Mouse (Mus musculus): Measurements from ENCODE around the gene St6galnac3. TPM values are rescaled to one million over a fixed set of nuclear protein-coding genes. Genes with fewer than 3 reads are reported as not detected.

The St6galnac3 gene
- polyA plus RNA-seq, 1 experiment: 8.4 TPM

- no peak overlapping the region for H3K4me3 ChIP-seq (replicated peaks; ENCODE audit: extremely low read depth, low read depth, low read length)
- DNase-seq: no peak
- 81% methylated on average over 9 of the region's 9 CpGs for WGBS
- H3K4me1 ChIP-seq (ENCODE audit: control insufficient read depth, insufficient read depth, low read length): no peaks in the 10 kb centered on the region
- no peak for TF ChIP-seq CTCF (IDR thresholded peaks at IDR 0.05; ENCODE audit: insufficient read depth, low read length)
- no peak for TF ChIP-seq POLR2A (IDR thresholded peaks at IDR 0.05; ENCODE audit: borderline replicate concordance, extremely low read depth, low read depth, low read length)
These were observed 130.4 kb downstream of the St6galnac3 start for GRCm38 (mm10) chr3:153594531-153594930.

- no peak overlapping the region for H3K4me3 ChIP-seq (replicated peaks; ENCODE audit: extremely low read depth, low read depth, low read length)
These were observed 131.0 kb downstream of the St6galnac3 start for GRCm38 (mm10) chr3:153593978-153594377.

GRCm38 (mm10) chr3:153593103-153593502, 131.9 kb downstream of the St6galnac3 start:
- 85% methylated on average over 3 of the region's 3 CpGs for WGBS
- no peak for DNase-seq
- H3K4me1 ChIP-seq (ENCODE audit: control insufficient read depth, insufficient read depth, low read length): no peaks in the 10 kb centered on the region
- TF ChIP-seq CTCF (IDR thresholded peaks at IDR 0.05; ENCODE audit: insufficient read depth, low read length): no peak
- no peak for TF ChIP-seq POLR2A (IDR thresholded peaks at IDR 0.05; ENCODE audit: borderline replicate concordance, extremely low read depth, low read depth, low read length)
- H3K4me3 ChIP-seq (replicated peaks; ENCODE audit: extremely low read depth, low read depth, low read length): no peak overlapping the region

More at GRCm38 (mm10) chr3:153593978-153594377, 131.0 kb downstream of the St6galnac3 start:
- no peaks in the 10 kb centered on the region for H3K4me1 ChIP-seq (ENCODE audit: control insufficient read depth, insufficient read depth, low read length)
- no peak for DNase-seq
- 48% methylated on average over 4 of the region's 4 CpGs for WGBS
- TF ChIP-seq POLR2A (IDR thresholded peaks at IDR 0.05; ENCODE audit: borderline replicate concordance, extremely low read depth, low read depth, low read length) (no peak), CTCF (IDR thresholded peaks at IDR 0.05; ENCODE audit: insufficient read depth, low read length) (no peak)

GRCm38 (mm10) chr3:153587594-153587993, 137.4 kb downstream of the St6galnac3 start:
- no peak for DNase-seq
- H3K4me1 ChIP-seq (ENCODE audit: control insufficient read depth, insufficient read depth, low read length): peaks cover 3% of the 10 kb centered on the region; the same call in 1 of the 2 replicates
- H3K4me3 ChIP-seq (replicated peaks; ENCODE audit: extremely low read depth, low read depth, low read length): no peak overlapping the region
- WGBS: 34% methylated on average over 1 of the region's 1 CpGs
- TF ChIP-seq POLR2A (IDR thresholded peaks at IDR 0.05; ENCODE audit: borderline replicate concordance, extremely low read depth, low read depth, low read length) (no peak), CTCF (IDR thresholded peaks at IDR 0.05; ENCODE audit: insufficient read depth, low read length) (no peak)

GRCm38 (mm10) chr3:153584836-153585235, 140.1 kb downstream of the St6galnac3 start:
- Histone ChIP-seq H3K4me3 (replicated peaks; ENCODE audit: extremely low read depth, low read depth, low read length) (no peak overlapping the region), H3K4me1 (ENCODE audit: control insufficient read depth, insufficient read depth, low read length) (peaks cover 5% of the 10 kb centered on the region; the same call in 1 of the 2 replicates)
- TF ChIP-seq POLR2A (IDR thresholded peaks at IDR 0.05; ENCODE audit: borderline replicate concordance, extremely low read depth, low read depth, low read length) (no peak), CTCF (IDR thresholded peaks at IDR 0.05; ENCODE audit: insufficient read depth, low read length) (no peak)
- WGBS: 80% methylated on average over 3 of the region's 3 CpGs
- no peak for DNase-seq

- Histone ChIP-seq H3K4me1 (ENCODE audit: control insufficient read depth, insufficient read depth, low read length) (peaks cover 5% of the 10 kb centered on the region; the same call in 1 of the 2 replicates), H3K4me3 (replicated peaks; ENCODE audit: extremely low read depth, low read depth, low read length) (no peak overlapping the region)
- DNase-seq: no peak
- TF ChIP-seq POLR2A (IDR thresholded peaks at IDR 0.05; ENCODE audit: borderline replicate concordance, extremely low read depth, low read depth, low read length) (no peak), CTCF (IDR thresholded peaks at IDR 0.05; ENCODE audit: insufficient read depth, low read length) (no peak)
- 41% methylated on average over 4 of the region's 4 CpGs for WGBS
These were observed 142.9 kb downstream of the St6galnac3 start for GRCm38 (mm10) chr3:153582065-153582464.

- no peak for DNase-seq
- Histone ChIP-seq H3K4me1 (ENCODE audit: control insufficient read depth, insufficient read depth, low read length) (peaks cover 5% of the 10 kb centered on the region; the same call in 1 of the 2 replicates), H3K4me3 (replicated peaks; ENCODE audit: extremely low read depth, low read depth, low read length) (no peak overlapping the region)
- no peak for TF ChIP-seq POLR2A (IDR thresholded peaks at IDR 0.05; ENCODE audit: borderline replicate concordance, extremely low read depth, low read depth, low read length)
- TF ChIP-seq CTCF (IDR thresholded peaks at IDR 0.05; ENCODE audit: insufficient read depth, low read length): no peak
- 61% methylated on average over 2 of the region's 2 CpGs for WGBS
These were observed 144.3 kb downstream of the St6galnac3 start for GRCm38 (mm10) chr3:153580625-153581024.

GRCm38 (mm10) chr3:153580136-153580535, 144.8 kb downstream of the St6galnac3 start:
- Histone ChIP-seq H3K4me1 (ENCODE audit: control insufficient read depth, insufficient read depth, low read length) (peaks cover 5% of the 10 kb centered on the region; the same call in 1 of the 2 replicates), H3K4me3 (replicated peaks; ENCODE audit: extremely low read depth, low read depth, low read length) (no peak overlapping the region)
- no peak for DNase-seq
- WGBS: 83% methylated on average over 3 of the region's 3 CpGs
- TF ChIP-seq POLR2A (IDR thresholded peaks at IDR 0.05; ENCODE audit: borderline replicate concordance, extremely low read depth, low read depth, low read length) (no peak), CTCF (IDR thresholded peaks at IDR 0.05; ENCODE audit: insufficient read depth, low read length) (no peak)

GRCm38 (mm10) chr3:153577286-153577685, 147.7 kb downstream of the St6galnac3 start:
- Histone ChIP-seq H3K4me1 (ENCODE audit: control insufficient read depth, insufficient read depth, low read length) (0 out of 2 replicates have a peak, but pooled peaks cover under 1% of the 10 kb centered on the region), H3K4me3 (replicated peaks; ENCODE audit: extremely low read depth, low read depth, low read length) (no peak overlapping the region)
- TF ChIP-seq POLR2A (IDR thresholded peaks at IDR 0.05; ENCODE audit: borderline replicate concordance, extremely low read depth, low read depth, low read length): no peak
- no peak for TF ChIP-seq CTCF (IDR thresholded peaks at IDR 0.05; ENCODE audit: insufficient read depth, low read length)
- WGBS: 61% methylated on average over 2 of the region's 2 CpGs
- DNase-seq: no peak

- 87% methylated on average over 11 of the region's 11 CpGs for WGBS
- TF ChIP-seq CTCF (IDR thresholded peaks at IDR 0.05; ENCODE audit: insufficient read depth, low read length) (no peak), POLR2A (IDR thresholded peaks at IDR 0.05; ENCODE audit: borderline replicate concordance, extremely low read depth, low read depth, low read length) (no peak)
- no peak for DNase-seq
- Histone ChIP-seq H3K4me1 (ENCODE audit: control insufficient read depth, insufficient read depth, low read length) (no peaks in the 10 kb centered on the region), H3K4me3 (replicated peaks; ENCODE audit: extremely low read depth, low read depth, low read length) (no peak overlapping the region)
These were observed 153.8 kb downstream of the St6galnac3 start for GRCm38 (mm10) chr3:153571152-153571551.

Measured in lung, adult 2 months (tissue).